Mouse (Mus musculus) liver, embryonic 12.5 days (tissue): Measurements from ENCODE around the gene Fam76b. TPM values are rescaled to one million over a fixed set of nuclear protein-coding genes. Genes with fewer than 3 reads are reported as not detected.

Source experiments
- ATAC-seq: fragments of 200-750 bp; cut with Nextera tagmentation; 2 replicates; pipeline ENCODE4 v1.8.0; 2017; ENCODE audit warnings: moderate number of reproducible peaks, mild to moderate bottlenecking, moderate library complexity
- H3K27ac ChIP-seq: fragments of 300-500 bp; sonication (generic); 2 replicates; pipeline ENCODE4 v1.5.1; 2016; ENCODE audit warnings: mild to moderate bottlenecking
- H3K27me3 ChIP-seq: fragments of 300-500 bp; sonication (generic); replicated peaks from 2 replicates; pipeline ENCODE4 v1.6.1; 2016; ENCODE audit warnings: mild to moderate bottlenecking, moderate library complexity
- H3K36me3 ChIP-seq: fragments of 300-500 bp; sonication (generic); 2 replicates; pipeline ENCODE4 v1.6.1; 2016; ENCODE audit warnings: mild to moderate bottlenecking, moderate library complexity
- H3K4me1 ChIP-seq: fragments of 300-500 bp; sonication (generic); 2 replicates; pipeline ENCODE4 v1.6.1; 2016
- H3K4me2 ChIP-seq: fragments of 300-500 bp; sonication (generic); 2 replicates; pipeline ENCODE4 v1.6.1; 2016; ENCODE audit warnings: mild to moderate bottlenecking, moderate library complexity
- H3K4me3 ChIP-seq: fragments of 300-500 bp; sonication (generic); 2 replicates; pipeline ENCODE4 v1.5.1; 2016; ENCODE audit warnings: mild to moderate bottlenecking, moderate library complexity
- H3K9ac ChIP-seq: fragments of 300-500 bp; sonication (generic); 2 replicates; pipeline ENCODE4 v1.6.1; 2016; ENCODE audit warnings: mild to moderate bottlenecking, moderate library complexity
- H3K9me3 ChIP-seq: fragments of 300-500 bp; sonication (generic); replicated peaks from 2 replicates; pipeline ENCODE4 v1.6.1; 2016; ENCODE audit warnings: mild to moderate bottlenecking, moderate library complexity
- WGBS: fragments of 180-500 bp; shearing (Covaris S2); methylation state at CpG from one replicate; pipeline ENCODE4 v1.1.7; 2016; ENCODE audit not compliant: insufficient replicate concordance; 5-methylcytosine and 5-hydroxymethylcytosine counted together
- polyA plus RNA-seq: library from polyadenylated mRNA; unstranded; fragments of >200 nt; fragmentation: Nextera tagmentation; extraction: Ambion mirVana; gene quantifications from 2 replicates; pipeline ENCODE4 v1.2.1, GENCODE M21; 2016

Fam76b gene
- polyA plus RNA-seq, 1 experiment from 2014 or later = 14.3 TPM

DNA sequence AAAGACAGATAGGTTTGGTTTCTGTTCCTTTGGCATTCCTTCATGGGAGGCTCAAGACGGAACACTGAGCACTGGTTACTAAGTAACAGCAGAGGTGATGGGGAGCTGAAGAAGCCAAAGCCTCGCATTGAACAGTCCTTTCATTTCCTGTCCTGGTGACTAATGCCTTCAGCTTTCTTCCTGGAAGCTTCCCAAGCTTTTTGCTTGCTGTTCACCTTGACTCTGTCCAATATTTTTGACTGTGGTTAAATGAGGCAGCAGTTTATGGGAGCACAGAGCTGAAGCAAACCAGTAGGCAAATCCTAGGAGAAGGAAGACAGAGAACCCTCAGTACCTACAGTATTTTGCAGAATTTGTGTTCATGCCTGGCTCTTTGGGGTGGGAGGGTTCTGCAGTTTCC, 47.8 kb downstream of the Fam76b start:
- ATAC-seq = no peak
- Histone ChIP-seq H3K4me1 (no peaks in the 10 kb centered on the region), H3K4me2 (no peak overlapping the region), H3K27me3 (peaks cover 4% of the 10 kb centered on the region; the same call in 1 of the 2 replicates), H3K9me3 (no peaks in the 10 kb centered on the region), H3K36me3 (no peaks in the 10 kb centered on the region), H3K4me3 (no peak overlapping the region), H3K27ac (no peak overlapping the region), H3K9ac (no peak overlapping the region)
- WGBS = 29% methylated on average over 2 of the region's 2 CpGs

DNA sequence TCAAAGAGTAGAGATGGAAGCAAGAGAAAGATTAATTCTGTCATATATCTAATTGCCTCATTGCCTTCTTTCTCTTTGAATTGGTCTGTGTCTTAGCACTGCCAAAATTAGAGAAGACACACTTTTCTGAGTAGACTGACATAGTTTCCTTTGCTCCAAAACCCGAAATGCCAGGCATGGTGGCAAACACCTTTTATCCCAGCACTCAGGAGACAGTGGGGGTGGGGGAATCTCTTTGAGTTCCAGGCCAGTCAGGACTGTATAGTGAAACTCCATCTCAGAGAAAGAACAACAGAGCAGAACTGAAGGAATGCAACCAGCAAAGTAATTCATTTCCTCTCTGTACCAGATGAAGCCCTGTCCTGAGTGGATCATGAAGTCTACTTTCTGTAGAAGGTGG, 53.2 kb downstream of the Fam76b start:
- Histone ChIP-seq H3K36me3 (no peaks in the 10 kb centered on the region), H3K27ac (no peak overlapping the region), H3K4me1 (no peaks in the 10 kb centered on the region), H3K27me3 (peaks cover 4% of the 10 kb centered on the region; the same call in 1 of the 2 replicates), H3K4me3 (no peak overlapping the region), H3K4me2 (no peak overlapping the region), H3K9ac (no peak overlapping the region), H3K9me3 (no peaks in the 10 kb centered on the region)
- no peak for ATAC-seq
- 19% methylated on average over 1 of the region's 1 CpGs for WGBS

DNA sequence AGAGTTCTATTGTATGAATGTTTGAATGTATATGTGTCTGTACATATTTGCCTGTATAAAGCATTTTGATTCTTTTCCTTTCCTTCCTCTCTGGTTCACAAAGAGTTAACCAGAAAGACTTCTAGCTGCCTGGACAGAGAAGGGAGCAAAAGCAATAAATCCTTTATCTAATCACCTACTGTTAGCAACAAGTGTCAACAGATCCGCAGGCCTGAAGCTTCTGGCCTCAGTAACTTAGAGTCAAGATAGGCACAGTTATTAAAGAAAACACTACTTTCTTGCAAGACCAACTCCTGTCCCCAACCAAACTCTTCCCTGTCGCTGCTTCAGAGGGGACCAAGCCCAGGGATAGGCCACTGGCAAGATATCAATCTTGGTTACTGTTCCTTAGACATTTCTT, 55.0 kb downstream of the Fam76b start:
- Histone ChIP-seq H3K36me3 (no peaks in the 10 kb centered on the region), H3K4me2 (no peak overlapping the region), H3K4me1 (no peaks in the 10 kb centered on the region), H3K27ac (no peak overlapping the region), H3K9me3 (no peaks in the 10 kb centered on the region), H3K27me3 (0 out of 2 replicates have a peak, but pooled peaks cover 4% of the 10 kb centered on the region), H3K9ac (no peak overlapping the region), H3K4me3 (no peak overlapping the region)
- no peak for ATAC-seq
- 20% methylated on average over 2 of the region's 2 CpGs for WGBS

DNA sequence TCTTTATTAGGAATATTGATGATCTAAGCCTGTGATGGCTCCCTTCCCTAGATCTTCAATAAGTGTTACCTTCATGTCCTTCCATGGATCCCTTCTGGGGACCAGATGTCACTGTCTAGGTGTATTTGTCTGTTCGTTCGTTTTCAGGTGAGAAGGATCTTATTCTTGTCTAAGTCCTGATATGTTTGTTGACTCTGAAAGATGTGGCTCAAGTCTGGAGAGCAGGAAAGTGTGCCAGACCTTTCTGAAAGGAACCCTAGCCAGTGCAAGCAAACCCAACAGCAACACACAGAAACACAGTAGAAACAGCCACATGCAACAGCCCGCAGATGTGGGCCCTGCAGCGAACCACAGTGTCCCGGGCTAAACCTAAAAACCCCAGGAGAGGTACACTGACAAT, 61.5 kb downstream of the Fam76b start:
- ATAC-seq = no peak
- WGBS = 59% methylated on average over 5 of the region's 5 CpGs
- no peaks in the 10 kb centered on the region for H3K4me1 ChIP-seq

DNA sequence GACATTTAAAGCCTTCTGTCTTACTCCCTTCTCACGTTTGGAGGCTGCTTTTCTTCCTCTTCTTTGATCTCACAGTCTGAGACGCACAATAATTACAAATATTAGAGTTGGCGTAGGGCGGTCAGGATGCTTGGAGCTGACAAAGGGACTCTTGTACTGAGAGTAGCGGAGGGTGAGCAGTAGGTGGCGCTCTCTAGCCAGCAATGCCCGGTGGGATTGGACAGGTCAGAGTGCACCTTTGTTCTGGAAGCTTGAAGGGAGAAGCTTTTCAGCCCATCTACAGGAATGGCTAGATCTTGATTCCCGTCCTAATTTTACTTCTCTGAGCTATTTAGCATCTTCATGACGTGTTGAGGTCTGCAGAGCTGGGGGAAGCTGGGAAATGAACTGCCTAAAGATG, 62.1 kb downstream of the Fam76b start:
- 16% methylated on average over 9 of the region's 9 CpGs for WGBS

More for the DNA sequence above, 61.5 kb downstream of the Fam76b start:
- Histone ChIP-seq H3K36me3 (no peaks in the 10 kb centered on the region), H3K27ac (no peak overlapping the region), H3K4me3 (no peak overlapping the region), H3K9me3 (no peaks in the 10 kb centered on the region), H3K4me2 (no peak overlapping the region), H3K27me3 (no peaks in the 10 kb centered on the region), H3K9ac (no peak overlapping the region)

DNA sequence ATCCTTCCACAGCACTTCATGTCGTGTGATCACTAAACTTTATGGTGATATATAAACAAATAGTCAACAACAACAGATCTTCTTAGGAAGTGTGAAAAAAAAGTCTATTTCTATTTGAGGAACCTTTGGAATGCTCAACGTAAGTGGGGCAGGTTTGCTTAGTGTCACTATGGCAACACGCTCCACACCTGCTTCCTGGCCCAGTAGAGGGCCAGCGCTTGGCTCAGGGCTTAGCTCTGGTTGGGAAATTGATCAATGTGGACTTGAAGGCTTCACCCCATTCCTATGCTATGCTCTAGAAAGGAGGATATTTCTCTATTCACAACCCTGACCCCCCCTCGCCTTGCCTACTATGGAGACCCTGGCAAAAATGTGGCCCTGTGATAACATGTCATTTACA, 62.7 kb downstream of the Fam76b start:
- no peaks in the 10 kb centered on the region for H3K9me3 ChIP-seq
- no peak overlapping the region for H3K27ac ChIP-seq
- no peak overlapping the region for H3K9ac ChIP-seq
- H3K36me3 ChIP-seq = no peaks in the 10 kb centered on the region
- H3K4me1 ChIP-seq = no peaks in the 10 kb centered on the region
- WGBS = 36% methylated on average over 5 of the region's 5 CpGs
- H3K4me2 ChIP-seq = no peak overlapping the region
- ATAC-seq = no peak
- no peaks in the 10 kb centered on the region for H3K27me3 ChIP-seq
- no peak overlapping the region for H3K4me3 ChIP-seq

More for the DNA sequence above, 62.1 kb downstream of the Fam76b start:
- Histone ChIP-seq H3K4me2 (no peak overlapping the region), H3K36me3 (no peaks in the 10 kb centered on the region), H3K9me3 (no peaks in the 10 kb centered on the region), H3K27me3 (no peaks in the 10 kb centered on the region), H3K9ac (no peak overlapping the region), H3K27ac (no peak overlapping the region), H3K4me3 (no peak overlapping the region), H3K4me1 (no peaks in the 10 kb centered on the region)
- ATAC-seq = no peak

DNA sequence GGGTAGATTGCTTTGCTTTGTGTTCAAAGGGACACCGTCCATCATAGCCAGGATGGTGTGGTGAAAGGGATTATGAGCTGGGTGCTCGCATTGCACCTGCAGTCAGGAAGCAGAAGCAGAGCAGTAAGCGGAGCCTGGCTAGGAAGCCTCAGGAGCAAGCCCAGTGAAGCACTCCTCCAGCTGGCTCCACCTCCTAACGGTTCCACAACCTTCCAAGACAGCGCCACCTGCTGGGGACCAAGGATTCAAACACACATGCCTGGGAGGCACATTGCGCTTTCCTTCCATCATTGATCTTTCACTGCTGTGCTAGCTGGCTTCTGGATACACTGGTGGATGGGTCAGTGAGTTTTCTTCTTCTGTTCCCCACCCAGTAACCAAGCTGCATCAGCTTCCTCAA, 64.4 kb downstream of the Fam76b start:
- no peak overlapping the region for H3K4me2 ChIP-seq
- no peaks in the 10 kb centered on the region for H3K9me3 ChIP-seq
- no peaks in the 10 kb centered on the region for H3K4me1 ChIP-seq
- 78% methylated on average over 6 of the region's 6 CpGs for WGBS
- no peak overlapping the region for H3K27ac ChIP-seq
- no peaks in the 10 kb centered on the region for H3K36me3 ChIP-seq
- H3K27me3 ChIP-seq = no peaks in the 10 kb centered on the region
- no peak overlapping the region for H3K9ac ChIP-seq
- no peak overlapping the region for H3K4me3 ChIP-seq
- ATAC-seq = no peak

DNA sequence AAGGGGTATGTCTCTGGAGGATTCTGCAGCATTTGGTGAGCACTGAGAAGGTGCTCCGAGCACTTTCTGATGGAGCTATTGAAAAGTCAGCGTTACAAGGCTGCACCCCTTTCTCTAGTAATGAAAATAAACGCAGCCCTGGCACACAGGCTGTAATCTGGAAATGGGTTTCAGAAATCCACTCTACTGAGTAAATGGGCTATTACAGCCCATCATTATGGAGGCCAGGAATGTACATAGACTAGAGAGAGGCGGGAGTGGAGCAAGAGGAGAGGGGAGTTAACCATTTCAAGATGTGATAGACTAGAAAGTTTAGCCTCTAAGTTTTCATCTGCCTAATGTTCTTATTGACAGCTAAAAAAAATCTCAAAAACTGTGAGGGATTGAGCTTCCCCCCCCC, 65.5 kb downstream of the Fam76b start:
- no peak overlapping the region for H3K27ac ChIP-seq
- no peak overlapping the region for H3K9ac ChIP-seq
- H3K4me3 ChIP-seq = no peak overlapping the region
- no peaks in the 10 kb centered on the region for H3K36me3 ChIP-seq
- no peaks in the 10 kb centered on the region for H3K4me1 ChIP-seq
- no peaks in the 10 kb centered on the region for H3K9me3 ChIP-seq
- no peaks in the 10 kb centered on the region for H3K27me3 ChIP-seq
- 56% methylated on average over 4 of the region's 4 CpGs for WGBS
- no peak overlapping the region for H3K4me2 ChIP-seq
- ATAC-seq = no peak

DNA sequence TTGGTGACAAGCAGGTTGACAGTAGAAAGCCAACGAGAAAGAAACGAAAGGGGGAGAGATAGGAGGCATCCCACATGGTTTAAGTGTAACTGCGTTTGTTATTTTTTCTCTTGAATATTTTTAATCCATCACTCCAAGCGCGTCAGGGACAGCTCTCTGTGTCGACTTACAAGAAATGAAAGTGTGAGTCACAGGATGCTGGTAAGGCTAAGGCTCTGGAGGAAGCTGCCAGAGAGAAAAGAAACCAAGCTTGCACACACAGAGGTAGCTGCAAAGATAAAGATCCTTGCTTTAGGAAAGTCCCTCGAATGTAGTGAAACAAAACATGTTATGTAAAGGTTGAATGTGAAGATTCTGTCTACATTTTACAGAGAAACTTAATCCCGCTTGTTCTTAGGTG, 67.0 kb downstream of the Fam76b start:
- Histone ChIP-seq H3K9ac (no peak overlapping the region), H3K9me3 (no peaks in the 10 kb centered on the region)
- WGBS = 53% methylated on average over 8 of the region's 8 CpGs

DNA sequence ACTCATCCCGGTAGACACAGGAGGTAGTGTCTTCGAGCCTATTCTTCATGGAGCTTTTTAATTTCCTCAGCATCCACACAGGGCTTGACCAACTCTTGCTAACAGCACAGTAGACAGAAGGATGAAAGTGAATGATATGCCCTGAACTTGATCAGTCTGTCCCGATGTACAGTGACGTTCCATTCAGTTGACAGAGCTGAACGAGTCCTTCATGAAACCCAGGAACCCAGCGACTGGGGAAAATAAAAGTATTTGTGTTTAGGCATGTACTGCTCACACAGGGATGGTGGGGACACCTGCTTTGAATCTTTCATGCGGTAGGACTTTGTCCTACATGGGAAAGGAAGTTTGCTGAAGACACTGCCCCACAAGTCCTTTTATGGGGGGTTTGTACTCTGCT, 67.4 kb downstream of the Fam76b start:
- Histone ChIP-seq H3K4me3 (no peak overlapping the region), H3K4me2 (no peak overlapping the region), H3K27ac (no peak overlapping the region), H3K9ac (no peak overlapping the region), H3K4me1 (no peaks in the 10 kb centered on the region), H3K9me3 (no peaks in the 10 kb centered on the region), H3K27me3 (no peaks in the 10 kb centered on the region), H3K36me3 (no peaks in the 10 kb centered on the region)
- ATAC-seq = no peak
- WGBS = 67% methylated on average over 7 of the region's 7 CpGs

More for the DNA sequence above, 67.0 kb downstream of the Fam76b start:
- H3K4me3 ChIP-seq = no peak overlapping the region
- H3K27me3 ChIP-seq = no peaks in the 10 kb centered on the region
- H3K36me3 ChIP-seq = no peaks in the 10 kb centered on the region
- H3K4me1 ChIP-seq = no peaks in the 10 kb centered on the region
- ATAC-seq = no peak
- no peak overlapping the region for H3K4me2 ChIP-seq
- no peak overlapping the region for H3K27ac ChIP-seq

DNA sequence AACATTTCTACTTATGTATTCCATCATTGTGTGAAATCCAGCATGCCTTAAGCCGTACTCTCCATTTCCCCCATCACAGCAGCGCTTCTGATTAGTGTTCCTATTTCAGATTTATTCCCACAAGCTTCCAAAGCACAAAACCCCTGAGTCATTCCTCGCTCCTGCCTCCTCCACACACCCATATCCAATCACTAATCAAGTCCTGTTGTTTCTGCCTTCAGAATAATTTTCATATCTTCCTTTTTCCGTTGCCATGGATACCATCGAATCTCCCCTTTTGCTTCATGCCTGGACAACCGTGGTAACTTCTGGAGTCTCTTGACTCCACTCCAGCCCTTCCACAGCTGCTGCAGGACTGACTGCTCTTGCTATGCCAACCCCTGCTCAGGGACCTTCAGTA, 68.5 kb downstream of the Fam76b start:
- Histone ChIP-seq H3K9me3 (no peaks in the 10 kb centered on the region), H3K9ac (no peak overlapping the region), H3K27ac (no peak overlapping the region), H3K4me2 (no peak overlapping the region), H3K36me3 (no peaks in the 10 kb centered on the region), H3K27me3 (no peaks in the 10 kb centered on the region), H3K4me1 (no peaks in the 10 kb centered on the region), H3K4me3 (no peak overlapping the region)
- WGBS = 68% methylated on average over 6 of the region's 6 CpGs
- no peak for ATAC-seq

DNA sequence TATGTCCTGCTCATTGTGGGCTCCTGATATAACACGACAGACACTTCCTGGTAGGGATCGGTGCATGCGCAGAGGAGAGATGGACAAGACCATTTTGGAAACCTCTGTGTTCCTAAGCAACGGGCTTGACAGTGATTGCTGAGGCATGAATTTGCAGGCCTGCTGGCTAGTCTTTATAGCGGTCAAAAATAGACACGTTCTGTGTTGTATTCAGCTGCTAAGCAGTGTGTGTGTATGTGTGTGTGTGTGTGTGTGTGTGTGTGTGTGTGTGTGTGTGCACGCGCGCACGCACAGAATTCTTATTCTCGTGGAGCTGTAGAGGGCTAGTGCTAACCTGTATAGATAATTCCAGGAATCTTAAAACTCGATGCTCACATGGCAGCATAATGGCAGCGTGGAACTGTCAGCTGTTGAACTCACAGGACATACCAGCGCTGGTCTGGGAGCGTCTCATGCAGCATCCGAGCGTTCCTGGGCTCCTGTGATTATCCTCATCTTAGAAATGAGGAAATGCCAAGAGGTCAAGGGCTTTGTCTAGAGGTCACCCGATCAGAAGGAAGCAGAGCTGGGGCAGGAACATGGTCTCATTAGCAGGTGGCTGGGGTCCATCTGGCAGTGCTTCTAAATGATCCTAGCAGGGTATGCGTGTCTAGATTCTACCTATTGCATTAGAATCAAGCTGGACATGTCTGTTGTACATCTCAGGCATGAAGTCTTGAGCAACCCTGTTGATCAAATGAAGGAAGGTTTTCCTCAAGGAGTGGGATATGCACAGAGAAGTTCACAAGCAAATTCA, 71.2 kb downstream of the Fam76b start:
- no peaks in the 10 kb centered on the region for H3K36me3 ChIP-seq
- no peak overlapping the region for H3K27ac ChIP-seq
- no peak for ATAC-seq
- H3K9ac ChIP-seq = no peak overlapping the region
- no peaks in the 10 kb centered on the region for H3K9me3 ChIP-seq
- no peaks in the 10 kb centered on the region for H3K27me3 ChIP-seq
- no peaks in the 10 kb centered on the region for H3K4me1 ChIP-seq
- 71% methylated on average over 19 of the region's 19 CpGs for WGBS
- no peak overlapping the region for H3K4me2 ChIP-seq
- no peak overlapping the region for H3K4me3 ChIP-seq

DNA sequence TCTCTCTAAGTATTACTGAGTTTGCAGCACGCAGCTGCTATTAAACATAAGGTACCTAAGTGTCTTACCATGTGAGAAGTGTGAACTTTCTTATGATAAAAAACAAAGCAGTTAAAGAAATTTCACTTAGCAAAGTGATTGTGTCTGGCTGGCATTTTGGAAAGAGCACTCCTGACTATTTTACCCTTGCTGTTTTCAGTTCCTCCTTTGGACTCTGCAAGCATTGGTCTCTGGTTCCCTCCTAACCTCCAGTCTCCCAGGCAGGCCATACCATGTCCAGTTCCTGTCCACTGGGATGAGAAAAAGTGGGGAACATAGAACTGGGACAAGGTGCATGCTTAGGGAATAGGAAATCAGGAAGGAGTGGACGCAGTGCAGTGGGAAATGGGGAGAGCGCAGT, 74.5 kb downstream of the Fam76b start:
- H3K4me2 ChIP-seq = no peak overlapping the region
- no peaks in the 10 kb centered on the region for H3K4me1 ChIP-seq
- WGBS = 71% methylated on average over 3 of the region's 3 CpGs
- H3K9me3 ChIP-seq = no peaks in the 10 kb centered on the region
- ATAC-seq = no peak
- no peak overlapping the region for H3K27ac ChIP-seq
- no peaks in the 10 kb centered on the region for H3K27me3 ChIP-seq
- no peak overlapping the region for H3K4me3 ChIP-seq
- H3K9ac ChIP-seq = no peak overlapping the region
- H3K36me3 ChIP-seq = no peaks in the 10 kb centered on the region
